Mouse (Mus musculus) lung, adult 2 months (tissue): ENCODE data around the gene Muc20.

ENCODE experiments used
- CTCF ChIP-seq: fragments of 200-500 bp; IDR thresholded peaks from 2 replicates; pipeline ENCODE4 v1.5.1; 2011; ENCODE audit warnings: mild to moderate bottlenecking, low read length, control low read depth; ENCODE audit not compliant: insufficient read depth
- POLR2A ChIP-seq: fragments of 200-500 bp; IDR thresholded peaks from 2 replicates; pipeline ENCODE4 v1.6.1; 2011; ENCODE audit warnings: low read depth, mild to moderate bottlenecking, control low read depth, low read length, borderline replicate concordance; ENCODE audit errors: extremely low read depth

DNA sequence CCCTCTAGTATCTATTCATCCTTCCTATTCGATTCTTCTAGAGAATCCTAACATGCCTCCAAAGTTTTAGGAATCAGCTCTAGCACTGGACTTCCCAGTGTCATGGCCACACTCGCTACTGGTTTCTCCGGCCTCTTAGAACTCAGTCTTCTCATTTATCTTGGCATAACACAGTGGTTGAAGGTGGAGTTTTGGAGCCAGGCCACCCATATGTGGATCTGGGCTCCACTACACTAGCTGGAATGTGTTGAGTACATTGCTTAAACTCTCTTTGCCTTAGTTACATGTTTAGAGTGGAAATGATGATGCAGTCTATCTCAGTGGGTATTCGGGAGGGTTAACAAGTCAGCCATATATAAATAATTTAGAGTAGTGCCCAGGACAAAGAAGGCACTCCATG is 20.8 kb upstream of the Muc20 start:
- TF ChIP-seq POLR2A (no peak), CTCF (no peak)
